Mouse (Mus musculus) myocyte (in vitro differentiated cells): ENCODE measurements around the gene Dysf.

Experiments
- CEBPB ChIP-seq: IDR thresholded peaks from 2 replicates; pipeline ENCODE4 v1.6.1; 2011; ENCODE audit warnings: mild to moderate bottlenecking, moderate library complexity; ENCODE audit not compliant: poor library complexity, insufficient read depth, severe bottlenecking
- E2F4 ChIP-seq: IDR thresholded peaks from one replicate; pipeline ENCODE4 v1.6.1; 2011; ENCODE audit warnings: mild to moderate bottlenecking, control low read depth, moderate library complexity; ENCODE audit not compliant: insufficient read depth
- MAX ChIP-seq: IDR thresholded peaks from one replicate; pipeline ENCODE4 v1.6.1; 2011; ENCODE audit warnings: low read depth, mild to moderate bottlenecking, control low read depth
- MYOD1 ChIP-seq, 3 experiments: IDR thresholded peaks; one replicate each; pipeline ENCODE4 v1.6.1; 2011; ENCODE audit warnings: control low read depth in 2 of 3, low read depth in 2 of 3, mild to moderate bottlenecking in 2 of 3, moderate library complexity in 1 of 3; ENCODE audit not compliant: insufficient read length in 2 of 3, control insufficient read depth in 1 of 3
- MYOG ChIP-seq, 3 experiments: IDR thresholded peaks; one replicate each; pipeline ENCODE4 v1.6.1; 2011; ENCODE audit warnings: control low read depth in 2 of 3, low read depth in 2 of 3, mild to moderate bottlenecking in 2 of 3; ENCODE audit not compliant: insufficient read length in 2 of 3, control insufficient read depth in 1 of 3, insufficient read depth in 1 of 3
- POLR2A ChIP-seq: IDR thresholded peaks from one replicate; pipeline ENCODE4 v1.6.1; 2011; ENCODE audit warnings: low read depth, mild to moderate bottlenecking, control low read depth, moderate library complexity; ENCODE audit not compliant: insufficient read length
- POLR2AphosphoS2 ChIP-seq: IDR thresholded peaks from one replicate; pipeline ENCODE4 v1.6.1; 2011; ENCODE audit warnings: low read depth, control low read depth; ENCODE audit not compliant: insufficient read length
- REST ChIP-seq: IDR thresholded peaks from one replicate; pipeline ENCODE4 v1.6.1; 2011; ENCODE audit warnings: mild to moderate bottlenecking, control low read depth, moderate library complexity; ENCODE audit not compliant: insufficient read depth, insufficient read length
- SRF ChIP-seq: IDR thresholded peaks from one replicate; pipeline ENCODE4 v1.6.1; 2011; ENCODE audit warnings: low read depth; ENCODE audit not compliant: control insufficient read depth, insufficient read length
- TCF12 ChIP-seq: IDR thresholded peaks from one replicate; pipeline ENCODE4 v1.6.1; 2011; ENCODE audit warnings: mild to moderate bottlenecking, control low read depth; ENCODE audit not compliant: poor library complexity, insufficient read depth, severe bottlenecking
- TCF3 ChIP-seq: IDR thresholded peaks from one replicate; pipeline ENCODE4 v1.6.1; 2011; ENCODE audit warnings: low read depth, control low read depth; ENCODE audit not compliant: insufficient read length
- USF1 ChIP-seq: IDR thresholded peaks from one replicate; pipeline ENCODE4 v1.6.1; 2011; ENCODE audit warnings: low read depth, mild to moderate bottlenecking, control low read depth, moderate library complexity

- TF ChIP-seq POLR2A = no peak
- no peak for TF ChIP-seq MYOG (IDR thresholded peaks at IDR 0.05; ENCODE audit: control insufficient read depth in 1 of 3, insufficient read depth in 1 of 3, insufficient read length in 2 of 3, low read depth in 2 of 3)
- TF ChIP-seq SRF = no peak
- TF ChIP-seq USF1 = no peak
- no peak for TF ChIP-seq POLR2AphosphoS2
- no peak for TF ChIP-seq MYOD1 (IDR thresholded peaks at IDR 0.05; ENCODE audit: control insufficient read depth in 1 of 3, insufficient read length in 2 of 3, low read depth in 2 of 3)
- TF ChIP-seq E2F4 = no peak
- TF ChIP-seq CEBPB = no peak
- no peak for TF ChIP-seq REST
- no peak for TF ChIP-seq MAX
- TF ChIP-seq TCF3 = no peak
- no peak for TF ChIP-seq TCF12
Observed at GRCm38 (mm10) chr6:84043251-84043940, 35.0 kb downstream of the Dysf start.
